Mouse (Mus musculus) hindbrain, embryonic 13.5 days (tissue): ENCODE results near the gene Hspd1. TPM values are rescaled to one million over a fixed set of nuclear protein-coding genes. Genes with fewer than 3 reads are reported as not detected.
A peak's percentile ranks its signal among the peaks of the same experiment; 100 is the strongest.

Experiments
- ATAC-seq: fragments of 200-750 bp; cut with Nextera tagmentation; 2 replicates; pipeline ENCODE4 v1.8.0; 2017; ENCODE audit warnings: moderate TSS enrichment; ENCODE audit not compliant: low FRiP score
- H3K27ac ChIP-seq: fragments of 300-500 bp; sonication (generic); 2 replicates; pipeline ENCODE4 v1.5.1; 2015; ENCODE audit warnings: inconsistent platforms, mild to moderate bottlenecking, moderate library complexity
- H3K27me3 ChIP-seq: fragments of 300-500 bp; sonication (generic); 2 replicates; pipeline ENCODE4 v1.6.1; 2015; ENCODE audit warnings: mild to moderate bottlenecking, inconsistent platforms
- H3K36me3 ChIP-seq: fragments of 300-500 bp; sonication (generic); 2 replicates; pipeline ENCODE4 v1.6.1; 2015; ENCODE audit warnings: mild to moderate bottlenecking, inconsistent platforms
- H3K4me1 ChIP-seq: fragments of 300-500 bp; sonication (generic); replicated peaks from 2 replicates; pipeline ENCODE4 v1.6.1; 2015; ENCODE audit warnings: inconsistent platforms
- H3K4me2 ChIP-seq: fragments of 300-500 bp; sonication (generic); 2 replicates; pipeline ENCODE4 v1.6.1; 2015; ENCODE audit warnings: inconsistent platforms, mild to moderate bottlenecking, moderate library complexity
- H3K4me3 ChIP-seq: fragments of 300-500 bp; sonication (generic); 2 replicates; pipeline ENCODE4 v1.5.1; 2015; ENCODE audit warnings: mild to moderate bottlenecking, inconsistent platforms
- H3K9ac ChIP-seq: fragments of 300-500 bp; sonication (generic); 2 replicates; pipeline ENCODE4 v1.6.1; 2015; ENCODE audit warnings: mild to moderate bottlenecking, inconsistent platforms
- H3K9me3 ChIP-seq: fragments of 300-500 bp; sonication (generic); 2 replicates; pipeline ENCODE4 v1.6.1; 2016; ENCODE audit warnings: inconsistent platforms
- WGBS: fragments of 180-500 bp; shearing (Covaris S2); methylation state at CpG from one replicate; pipeline ENCODE4 v1.1.7; 2015; 5-methylcytosine and 5-hydroxymethylcytosine counted together
- polyA plus RNA-seq: library from polyadenylated mRNA; unstranded; fragments of >200 nt; fragmentation: Nextera tagmentation; extraction: Ambion mirVana; gene quantifications from 2 replicates; pipeline ENCODE4 v1.2.1, GENCODE M21; 2015

Gene Hspd1
- polyA plus RNA-seq, 1 experiment from 2014 or later: 288 TPM

DNA sequence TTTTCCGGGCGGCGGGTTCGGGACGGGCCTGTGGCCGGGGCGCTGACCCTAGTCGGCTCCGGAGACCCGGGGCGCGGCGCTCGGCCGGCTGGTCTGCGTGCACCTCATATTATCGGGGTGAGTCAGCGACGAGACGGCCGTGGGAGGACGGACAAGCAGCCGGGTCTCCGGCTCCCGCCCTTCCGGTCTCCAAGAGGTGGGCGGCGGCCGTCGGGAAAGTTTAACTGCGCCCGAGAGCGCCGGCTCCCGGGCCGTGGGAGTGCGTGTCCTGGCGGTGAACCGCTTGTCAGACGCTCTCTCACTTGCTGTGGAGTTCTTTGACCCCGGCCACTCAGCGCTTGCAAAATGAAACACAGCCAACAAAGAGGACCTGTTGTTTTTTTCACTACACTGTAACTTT is 35.0 kb downstream of the Hspd1 start:
- Histone ChIP-seq H3K9ac (peak overlapping the region; percentile 82), H3K27me3 (peaks cover 8% of the 10 kb centered on the region; the same call in 1 of the 2 replicates), H3K36me3 (peaks cover 4% of the 10 kb centered on the region), H3K9me3 (no peaks in the 10 kb centered on the region), H3K27ac (peak overlapping the region; percentile 88), H3K4me3 (peak overlapping the region; percentile 80), H3K4me2 (peak overlapping the region; percentile 74), H3K4me1 (peaks cover 15% of the 10 kb centered on the region)
- peak; percentile 63; the same call in 1 of the 2 replicates for ATAC-seq
- under 1% methylated on average over 40 of the region's 42 CpGs for whole genome bisulfite sequencing

DNA sequence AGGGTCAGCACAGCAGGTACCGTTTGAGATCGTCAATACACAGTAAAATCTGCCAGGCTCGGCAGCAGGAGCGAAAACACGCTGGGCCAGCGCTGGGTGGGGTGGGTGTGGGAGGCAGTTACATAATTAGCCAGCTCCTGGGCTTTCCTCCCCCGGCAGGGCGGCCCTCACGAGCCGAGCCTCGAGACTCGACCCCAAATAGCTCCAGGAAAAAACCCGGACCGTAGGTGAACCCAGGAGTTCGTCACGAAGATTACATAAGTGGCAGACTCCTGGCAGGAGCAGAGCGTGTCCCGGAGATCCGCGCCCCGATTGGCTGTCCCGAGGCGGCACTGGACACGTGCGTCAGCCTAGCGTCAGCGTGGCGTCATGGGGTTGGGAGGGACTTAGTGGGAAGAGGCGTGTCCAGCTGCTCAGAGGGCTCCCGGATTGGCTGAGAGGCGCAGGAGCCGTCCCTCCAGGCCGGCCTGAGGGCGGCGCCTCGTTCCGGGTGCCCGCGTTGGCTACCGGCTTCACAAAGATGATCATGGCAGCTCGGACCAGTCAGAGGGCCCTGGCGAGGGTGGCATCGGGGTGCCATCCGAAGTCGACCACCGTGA is 35.6 kb downstream of the Hspd1 start, which contains the start of gene Coq10b:
TSS of gene Coq10b (plus strand) at position 416 of the 599 bp plus-strand sequence.
- Histone ChIP-seq H3K36me3 (peaks cover 4% of the 10 kb centered on the region), H3K4me3 (peak within 1 kb of the TSS; percentile 80), H3K27ac (peak within 1 kb of the TSS; percentile 88), H3K27me3 (peaks cover 8% of the 10 kb centered on the region; the same call in 1 of the 2 replicates), H3K4me2 (peak within 1 kb of the TSS; percentile 77), H3K9me3 (no peaks in the 10 kb centered on the region), H3K4me1 (peaks cover 15% of the 10 kb centered on the region), H3K9ac (peak within 1 kb of the TSS; percentile 82)
- WGBS: under 1% methylated on average over 46 of the region's 46 CpGs
- ATAC-seq: peak; percentile 100

DNA sequence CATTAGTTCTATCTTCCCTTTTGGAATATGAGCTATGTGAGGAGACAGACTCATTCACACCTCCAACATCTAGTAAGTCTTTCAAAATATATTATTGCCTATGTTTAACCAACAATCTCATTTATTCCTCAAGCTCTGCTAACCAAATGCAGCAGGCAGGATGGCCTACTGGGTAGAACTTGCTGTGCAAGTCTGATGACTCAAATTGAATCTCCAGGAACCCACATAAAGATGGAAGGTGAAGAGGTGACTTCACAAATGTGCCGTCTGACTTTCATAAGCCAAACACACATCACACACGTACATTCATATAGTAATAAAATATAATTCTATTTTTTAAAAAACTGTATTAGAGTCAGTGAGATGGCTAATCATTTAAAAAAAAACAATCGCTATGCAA is 36.4 kb downstream of the Hspd1 start:
- H3K36me3 ChIP-seq: no peaks in the 10 kb centered on the region; the same call in 1 of the 2 replicates
- H3K4me1 ChIP-seq: peaks cover 15% of the 10 kb centered on the region
- peak overlapping the region; percentile 80; the same call in 1 of the 2 replicates for H3K4me3 ChIP-seq
- H3K27ac ChIP-seq: 0 out of 2 replicates have a peak overlapping the region, but pooled peaks have one; percentile 88
- peak overlapping the region; percentile 77 for H3K4me2 ChIP-seq
- H3K27me3 ChIP-seq: peaks cover 8% of the 10 kb centered on the region; the same call in 1 of the 2 replicates
- H3K9me3 ChIP-seq: no peaks in the 10 kb centered on the region
- 69% methylated on average over 3 of the region's 3 CpGs for WGBS
- H3K9ac ChIP-seq: peak overlapping the region; percentile 82; the same call in 1 of the 2 replicates
- no peak for ATAC-seq

DNA sequence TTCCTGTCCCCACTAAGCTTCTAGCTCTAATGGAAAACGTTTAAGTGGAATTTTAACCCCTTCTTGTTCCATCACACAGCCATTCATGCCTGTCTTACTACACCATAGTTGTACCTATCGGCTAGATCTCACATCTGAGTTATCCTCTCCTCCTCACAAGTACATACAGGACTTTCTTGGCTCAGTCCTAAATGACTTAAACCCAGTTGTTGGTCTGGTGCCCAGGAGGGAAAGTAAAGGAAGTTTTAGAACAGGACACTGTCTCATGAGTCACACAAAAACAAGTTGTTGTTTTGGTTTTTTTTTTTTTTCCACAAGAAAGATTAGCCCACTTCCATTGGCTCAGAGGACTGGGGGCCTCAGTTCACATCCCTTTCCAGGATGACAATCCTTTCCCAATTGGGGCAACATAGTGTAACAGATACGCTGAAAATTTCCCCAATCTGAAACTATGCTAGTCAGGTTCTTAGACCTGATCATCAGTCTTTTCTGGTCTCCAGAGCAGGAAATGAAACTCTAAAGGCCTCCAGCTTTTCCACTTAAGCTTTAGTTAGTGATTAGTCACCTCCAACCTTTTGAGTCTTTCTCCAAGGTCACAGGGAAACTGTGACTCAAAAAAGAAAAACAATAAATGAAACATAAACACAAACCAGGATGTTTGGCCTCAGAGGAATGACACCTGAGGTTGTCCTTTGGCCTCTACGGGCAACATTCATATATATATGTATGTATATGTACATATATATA is 39.0 kb downstream of the Hspd1 start:
- no peaks in the 10 kb centered on the region for H3K36me3 ChIP-seq
- H3K9me3 ChIP-seq: no peaks in the 10 kb centered on the region
- H3K9ac ChIP-seq: no peak overlapping the region
- H3K4me1 ChIP-seq: peaks cover 13% of the 10 kb centered on the region
- ATAC-seq: no peak
- 75% methylated on average over 4 of the region's 4 CpGs for WGBS
- no peak overlapping the region for H3K4me3 ChIP-seq
- no peak overlapping the region for H3K4me2 ChIP-seq
- H3K27me3 ChIP-seq: peaks cover 8% of the 10 kb centered on the region; the same call in 1 of the 2 replicates
- H3K27ac ChIP-seq: no peak overlapping the region

DNA sequence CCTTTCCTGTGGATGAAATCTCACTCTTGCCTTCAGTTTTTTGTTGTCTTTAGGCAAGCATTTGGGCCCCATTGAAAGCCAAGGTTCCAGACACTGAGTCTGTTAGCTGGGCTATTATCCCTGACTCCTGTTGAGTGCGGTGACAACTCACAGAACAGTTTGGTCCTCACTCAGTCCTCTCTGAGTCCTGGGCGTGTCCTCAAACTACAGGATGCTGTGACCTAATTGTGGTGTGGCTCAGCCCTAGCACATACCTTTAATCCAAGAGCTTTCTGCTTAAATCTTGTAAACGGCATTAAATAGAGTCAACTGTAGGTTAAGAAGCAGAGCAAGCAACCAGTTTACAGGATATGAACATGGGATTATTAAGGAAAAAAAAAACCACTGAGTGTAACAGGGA is 44.9 kb downstream of the Hspd1 start:
- Histone ChIP-seq H3K36me3 (no peaks in the 10 kb centered on the region), H3K9me3 (peaks cover 4% of the 10 kb centered on the region; the same call in 1 of the 2 replicates), H3K27ac (no peak overlapping the region), H3K27me3 (no peaks in the 10 kb centered on the region), H3K4me2 (no peak overlapping the region), H3K4me3 (no peak overlapping the region), H3K4me1 (no peaks in the 10 kb centered on the region), H3K9ac (no peak overlapping the region)
- WGBS: 85% methylated on average over 3 of the region's 3 CpGs
- ATAC-seq: no peak

DNA sequence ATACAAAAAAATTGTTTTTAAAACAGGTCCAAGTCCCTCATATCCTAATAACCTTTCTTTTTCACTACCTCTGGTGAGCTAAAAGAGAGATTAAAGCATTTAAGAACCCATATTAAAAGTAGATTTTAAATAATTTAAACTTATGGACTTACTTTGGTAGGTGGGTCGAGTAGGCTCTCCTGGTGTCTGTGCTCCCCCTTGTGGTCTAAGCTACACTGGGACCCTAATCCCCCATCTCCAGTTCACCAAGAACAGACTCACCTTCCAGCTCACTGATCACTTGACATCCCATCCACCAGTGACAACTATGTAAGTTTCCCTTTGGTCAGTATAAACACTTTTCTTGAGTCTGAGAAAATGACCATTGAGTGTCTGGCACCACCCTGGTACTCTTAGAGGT is 45.8 kb downstream of the Hspd1 start:
- H3K4me2 ChIP-seq: no peak overlapping the region
- no peak for ATAC-seq
- H3K4me1 ChIP-seq: no peaks in the 10 kb centered on the region
- H3K27me3 ChIP-seq: no peaks in the 10 kb centered on the region
- H3K9me3 ChIP-seq: peaks cover 4% of the 10 kb centered on the region; the same call in 1 of the 2 replicates
- H3K36me3 ChIP-seq: no peaks in the 10 kb centered on the region
- no peak overlapping the region for H3K27ac ChIP-seq
- 58% methylated on average over 1 of the region's 1 CpGs for WGBS
- no peak overlapping the region for H3K4me3 ChIP-seq
- no peak overlapping the region for H3K9ac ChIP-seq

DNA sequence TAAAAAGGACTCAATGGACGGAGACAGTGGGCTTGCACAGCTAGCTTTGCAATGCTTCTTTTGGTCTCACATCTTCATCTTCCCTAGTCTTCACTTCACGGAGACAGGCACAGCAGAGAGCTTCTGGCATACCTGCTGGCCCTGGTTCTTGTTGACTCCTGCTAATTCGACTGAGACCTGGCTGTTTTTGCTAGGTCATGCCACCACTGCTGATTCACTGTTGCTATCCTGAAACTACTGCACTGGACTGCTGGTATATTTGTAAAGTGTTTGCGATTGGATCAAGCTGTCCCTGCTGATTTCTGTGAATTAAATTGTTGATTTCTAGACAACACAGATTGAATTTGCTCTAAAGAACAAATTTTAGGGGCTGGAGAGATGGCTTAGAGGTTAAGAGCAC is 46.4 kb downstream of the Hspd1 start:
- WGBS: 87% methylated on average over 4 of the region's 4 CpGs
- H3K4me3 ChIP-seq: no peak overlapping the region

DNA sequence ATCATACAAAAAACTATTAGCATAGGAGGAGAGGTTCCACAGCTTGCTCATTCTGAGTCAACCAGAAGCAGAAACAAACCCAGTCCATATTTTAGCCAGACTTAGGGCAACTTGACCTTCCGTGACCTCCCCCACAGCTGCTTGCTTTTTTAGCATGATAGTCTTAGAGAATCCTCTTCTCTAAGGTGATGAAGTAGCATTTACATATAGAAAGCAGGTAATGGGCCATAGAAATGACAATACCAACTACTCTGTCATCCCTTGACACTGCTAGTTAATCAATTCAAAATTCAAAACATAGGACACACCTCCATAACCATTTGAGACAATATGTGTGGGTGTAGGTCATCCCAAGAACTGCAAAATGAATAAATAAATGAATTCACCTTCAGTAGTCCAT is 48.1 kb downstream of the Hspd1 start:
- Histone ChIP-seq H3K4me3 (no peak overlapping the region), H3K27me3 (no peaks in the 10 kb centered on the region), H3K9me3 (peaks cover 4% of the 10 kb centered on the region; the same call in 1 of the 2 replicates), H3K36me3 (no peaks in the 10 kb centered on the region), H3K9ac (no peak overlapping the region), H3K4me1 (no peaks in the 10 kb centered on the region), H3K27ac (no peak overlapping the region), H3K4me2 (no peak overlapping the region)
- 87% methylated on average over 1 of the region's 1 CpGs for WGBS
- ATAC-seq: no peak

More for the DNA sequence above, 46.4 kb downstream of the Hspd1 start:
- Histone ChIP-seq H3K9me3 (peaks cover 4% of the 10 kb centered on the region; the same call in 1 of the 2 replicates), H3K4me2 (no peak overlapping the region), H3K4me1 (no peaks in the 10 kb centered on the region), H3K27ac (no peak overlapping the region), H3K27me3 (no peaks in the 10 kb centered on the region), H3K36me3 (no peaks in the 10 kb centered on the region), H3K9ac (no peak overlapping the region)
- ATAC-seq: no peak

DNA sequence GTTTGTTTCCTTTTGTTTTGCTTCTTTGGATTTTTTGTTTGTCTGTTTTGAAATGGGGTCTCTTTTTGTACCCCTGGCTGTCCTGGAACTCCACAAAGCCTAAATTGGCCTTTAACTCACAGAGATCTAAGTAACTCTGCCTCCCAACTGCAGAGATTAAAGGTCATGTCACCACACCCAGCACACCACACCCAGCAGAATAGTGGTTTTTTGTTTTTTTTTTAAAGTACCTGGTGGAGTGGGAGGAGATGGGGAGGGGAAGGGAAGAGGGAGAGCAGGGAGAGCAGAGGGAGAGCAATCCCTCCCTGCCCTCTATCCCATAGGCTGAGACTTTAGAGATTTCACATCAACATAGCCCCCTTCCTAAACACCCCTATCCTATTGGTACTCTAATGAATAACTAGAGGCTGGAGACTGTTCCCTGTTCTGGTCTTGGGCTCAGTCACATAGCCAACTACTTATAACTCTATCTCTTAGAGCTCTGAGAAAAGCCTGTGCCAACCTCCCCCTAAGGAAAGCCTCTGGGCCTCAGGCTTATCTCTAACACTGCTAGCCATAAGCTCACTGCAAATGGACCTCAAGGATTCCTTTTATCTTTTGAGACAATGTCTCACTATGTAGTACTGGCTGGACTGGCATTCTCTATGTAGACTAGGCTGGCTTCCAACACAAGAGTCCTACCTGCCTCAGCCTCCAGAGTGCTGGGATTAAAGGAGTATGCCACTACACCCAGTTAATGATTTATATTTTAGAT is 56.8 kb downstream of the Hspd1 start:
- Histone ChIP-seq H3K27me3 (no peaks in the 10 kb centered on the region; the same call in 1 of the 2 replicates), H3K4me3 (no peak overlapping the region), H3K4me2 (no peak overlapping the region), H3K9ac (no peak overlapping the region), H3K36me3 (no peaks in the 10 kb centered on the region), H3K27ac (no peak overlapping the region), H3K4me1 (peaks cover under 1% of the 10 kb centered on the region; the same call in 1 of the 2 replicates), H3K9me3 (no peaks in the 10 kb centered on the region)
- ATAC-seq: no peak

DNA sequence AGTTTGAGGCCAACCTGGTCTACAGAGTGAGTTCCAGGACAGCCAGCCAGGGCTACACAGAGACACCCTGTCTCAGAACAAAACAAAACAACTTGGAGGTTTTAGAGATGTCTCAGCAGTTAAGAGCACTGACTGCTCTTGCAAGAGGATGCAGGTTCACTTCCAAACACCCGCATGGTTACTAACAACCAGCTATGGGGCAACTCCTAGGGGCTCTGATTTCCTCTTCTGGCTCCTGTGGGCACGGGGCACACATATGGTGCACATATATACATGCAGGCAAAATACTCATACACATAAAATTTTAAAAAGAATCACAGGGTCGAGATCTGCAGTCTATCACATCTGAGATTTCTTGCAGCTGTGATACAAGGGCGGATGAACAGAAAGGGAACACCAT is 58.6 kb downstream of the Hspd1 start:
- Histone ChIP-seq H3K4me2 (no peak overlapping the region), H3K9me3 (no peaks in the 10 kb centered on the region), H3K9ac (no peak overlapping the region), H3K27me3 (no peaks in the 10 kb centered on the region; the same call in 1 of the 2 replicates), H3K36me3 (no peaks in the 10 kb centered on the region), H3K4me1 (peaks cover 14% of the 10 kb centered on the region), H3K27ac (no peak overlapping the region), H3K4me3 (no peak overlapping the region)
- 72% methylated on average over 4 of the region's 4 CpGs for WGBS
- no peak for ATAC-seq

DNA sequence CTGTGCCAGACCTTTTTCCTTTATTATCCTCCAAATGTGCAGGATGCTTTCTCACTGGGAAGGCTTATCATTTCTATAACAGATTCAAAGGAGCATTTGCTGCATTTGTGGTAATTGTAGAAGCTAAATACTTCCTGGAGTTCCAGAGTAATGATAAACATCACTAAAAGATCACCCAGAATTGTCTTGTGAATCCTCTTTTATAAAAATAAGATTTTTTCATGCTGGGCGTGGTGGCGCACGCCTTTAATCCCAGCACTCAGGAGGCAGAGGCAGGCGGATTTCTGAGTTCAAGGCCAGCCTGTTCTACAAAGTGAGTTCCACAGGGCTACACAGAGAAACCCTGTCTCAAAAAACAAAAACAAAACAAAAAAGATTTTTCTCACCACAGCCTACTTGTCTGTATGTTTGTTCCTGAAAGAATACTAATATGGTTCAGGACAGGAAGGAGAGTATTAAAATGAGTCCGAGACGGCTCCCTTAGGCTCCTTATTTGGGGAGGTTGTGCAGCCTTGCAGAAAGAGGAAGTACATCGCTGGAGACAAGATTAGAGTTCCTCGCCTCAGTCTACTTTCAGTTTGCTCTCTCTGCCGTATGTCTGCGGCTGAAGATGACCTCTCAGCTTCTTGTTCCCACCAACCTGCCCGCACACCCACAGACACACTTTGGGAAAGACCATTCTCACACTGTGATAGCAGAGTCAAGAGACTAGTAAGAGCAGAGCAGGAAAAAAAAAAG is 59.4 kb downstream of the Hspd1 start:
- H3K4me1 ChIP-seq: peaks cover 16% of the 10 kb centered on the region
- H3K27me3 ChIP-seq: no peaks in the 10 kb centered on the region; the same call in 1 of the 2 replicates
- no peak overlapping the region for H3K27ac ChIP-seq
- H3K4me2 ChIP-seq: no peak overlapping the region
- ATAC-seq: no peak
- H3K9ac ChIP-seq: no peak overlapping the region
- H3K4me3 ChIP-seq: no peak overlapping the region
- no peaks in the 10 kb centered on the region for H3K36me3 ChIP-seq
- no peaks in the 10 kb centered on the region for H3K9me3 ChIP-seq
- 90% methylated on average over 11 of the region's 11 CpGs for WGBS
